Mouse (Mus musculus): ENCODE data around the gene Akirin2.
A peak's percentile ranks its signal among the peaks of the same experiment; 100 is the strongest.
"Not testable (repeated sequence)": the region's sequence is repeated elsewhere in the genome, so short reads cannot be mapped to it uniquely, and the experiment has no call there.

Akirin2 gene

GRCm38 (mm10) chr4:34550748-34551097 lies at the start of gene Akirin2:
Gene Akirin2, plus strand, starts transcription at chr4:34550937.
- DNase-seq: no peak

GRCm38 (mm10) chr4:34510305-34510704 lies 40.4 kb upstream of the Akirin2 start:
- no peak for DNase-seq

GRCm38 (mm10) chr4:34522846-34523245 lies 27.9 kb upstream of the Akirin2 start:
- no peak for DNase-seq

GRCm38 (mm10) chr4:34523586-34523985 lies 27.2 kb upstream of the Akirin2 start:
- DNase-seq: no peak

GRCm38 (mm10) chr4:34526771-34527170 lies 24.0 kb upstream of the Akirin2 start:
- no peak for DNase-seq

- DNase-seq: no peak
Observed at GRCm38 (mm10) chr4:34528430-34529100, 22.2 kb upstream of the Akirin2 start.

GRCm38 (mm10) chr4:34529379-34529778 lies 21.4 kb upstream of the Akirin2 start:
- no peak for DNase-seq

GRCm38 (mm10) chr4:34529941-34530340 lies 20.8 kb upstream of the Akirin2 start:
- no peak for DNase-seq

- DNase-seq: peak; percentile 98
Observed at GRCm38 (mm10) chr4:34549981-34550747, 573 bp upstream of the Akirin2 start.

GRCm38 (mm10) chr4:34551098-34551809 lies 517 bp downstream of the Akirin2 start:
- DNase-seq: peak; percentile 71

GRCm38 (mm10) chr4:34551966-34552365 lies 1.2 kb downstream of the Akirin2 start:
- no peak for DNase-seq

- no peak for DNase-seq
Observed at GRCm38 (mm10) chr4:34554596-34554995, 3.9 kb downstream of the Akirin2 start.

- DNase-seq: no peak
Observed at GRCm38 (mm10) chr4:34555604-34556003, 4.9 kb downstream of the Akirin2 start.

GRCm38 (mm10) chr4:34556183-34556582 lies 5.4 kb downstream of the Akirin2 start:
- no peak for DNase-seq

- peak; percentile 19 for DNase-seq
Observed at GRCm38 (mm10) chr4:34560971-34561370, 10.2 kb downstream of the Akirin2 start.

- no peak for DNase-seq
Observed at GRCm38 (mm10) chr4:34566226-34566625, 15.5 kb downstream of the Akirin2 start.

GRCm38 (mm10) chr4:34572876-34573275 lies 22.1 kb downstream of the Akirin2 start:
- DNase-seq: no peak

GRCm38 (mm10) chr4:34577028-34577427 lies 26.3 kb downstream of the Akirin2 start:
- no peak for DNase-seq

- no peak for DNase-seq
Observed at GRCm38 (mm10) chr4:34579215-34579614, 28.5 kb downstream of the Akirin2 start.

GRCm38 (mm10) chr4:34581489-34581888 lies 30.8 kb downstream of the Akirin2 start:
- not testable (repeated sequence) for DNase-seq

GRCm38 (mm10) chr4:34581990-34582389 lies 31.3 kb downstream of the Akirin2 start:
- DNase-seq: no peak

GRCm38 (mm10) chr4:34582476-34582875 lies 31.7 kb downstream of the Akirin2 start:
- no peak for DNase-seq

GRCm38 (mm10) chr4:34583427-34583826 lies 32.7 kb downstream of the Akirin2 start:
- DNase-seq: no peak

All from kidney, adult 11 months (tissue).